Mouse (Mus musculus): ENCODE results near the gene Snrnp27.

DNA sequence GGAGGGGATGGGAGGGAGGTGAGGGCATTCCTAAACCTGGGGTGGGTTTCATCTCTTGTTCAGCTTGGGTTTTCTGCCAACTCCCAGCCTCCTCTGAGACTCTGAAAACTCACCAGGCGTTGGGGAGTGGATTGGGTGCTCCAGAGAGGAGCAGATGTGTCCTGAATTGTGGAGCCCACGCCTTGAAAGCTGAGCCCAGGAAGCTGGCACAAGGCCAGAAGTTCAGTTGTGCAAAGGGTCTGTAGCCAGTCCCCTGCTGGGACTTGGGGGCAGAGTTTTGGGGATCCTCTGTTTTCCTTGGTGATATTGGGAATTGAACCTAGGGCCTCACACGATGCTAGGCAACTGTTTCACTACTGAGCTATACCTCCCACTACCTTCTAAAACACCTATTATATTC, 54.2 kb downstream of the Snrnp27 start:
- TF ChIP-seq CTCF (IDR thresholded peaks at IDR 0.05; ENCODE audit: borderline replicate concordance, control insufficient read depth, extremely low read depth, insufficient read depth, low read length, poor library complexity) (no peak), POLR2A (IDR thresholded peaks at IDR 0.05; ENCODE audit: control insufficient read depth, extremely low read depth, insufficient read depth, low read length, poor library complexity) (no peak)

All from thymus, adult 2 months (tissue).